Mouse (Mus musculus): ENCODE measurements around the gene Gm49380.

DNA sequence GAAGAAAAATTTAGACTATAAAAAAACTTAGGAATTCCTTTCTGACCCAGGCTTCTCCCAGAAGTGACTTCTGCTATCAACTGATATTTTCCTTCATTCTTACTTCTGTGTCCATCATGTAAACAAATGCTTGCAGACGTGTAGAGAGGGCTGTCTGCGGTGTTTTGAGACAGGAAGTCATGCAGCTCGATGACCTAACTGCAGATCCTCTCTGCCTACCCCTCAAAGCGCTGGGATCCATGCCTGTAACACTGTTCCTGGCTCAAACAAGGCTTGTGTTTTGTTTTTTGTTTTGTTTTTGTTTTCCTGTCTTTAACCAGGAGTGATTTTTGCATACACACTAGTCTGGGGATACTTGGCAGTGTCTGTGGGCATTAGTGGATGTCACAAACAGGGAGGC, 24.5 kb upstream of the Gm49380 start:
- TF ChIP-seq NRF1 (IDR thresholded peaks at IDR 0.05; ENCODE audit: insufficient read depth, low read depth, low read length, poor library complexity, severe bottlenecking) (no peak), JUND (IDR thresholded peaks at IDR 0.05; ENCODE audit: low read depth, low read length) (no peak), ZKSCAN1 (IDR thresholded peaks at IDR 0.05; ENCODE audit: low read depth, low read length) (no peak), TCF12 (IDR thresholded peaks at IDR 0.05; ENCODE audit: low read depth, low read length) (no peak), CTCF (IDR thresholded peaks at IDR 0.05 in 2 of 3, conservative IDR thresholded peaks at IDR 0.05 in 1 of 3; ENCODE audit: control insufficient read depth in 1 of 3, insufficient read depth in 1 of 3, low read depth in 2 of 3, low read length in 3 of 3, poor library complexity in 1 of 3, severe bottlenecking in 1 of 3) (no peak), MYC (IDR thresholded peaks at IDR 0.05; ENCODE audit: low read depth, low read length) (no peak), MAX (IDR thresholded peaks at IDR 0.05; ENCODE audit: low read length) (no peak), ZNF384 (IDR thresholded peaks at IDR 0.05; ENCODE audit: low read depth, low read length) (no peak), SMC3 (IDR thresholded peaks at IDR 0.05; ENCODE audit: low read depth, low read length) (no peak), KAT2A (conservative IDR thresholded peaks at IDR 0.05; ENCODE audit: low read depth, low read length) (no peak)
